Mouse (Mus musculus) kidney, postnatal 10 days (tissue): ENCODE data around the gene Dzip1.

Experiments used
- DNase-seq: peaks from one replicate; pipeline ENCODE4 v3.0.0; 2021; ENCODE audit warnings: mixed read lengths

The Dzip1 gene

GRCm38 (mm10) chr14:118924673-118925615 is at the start of gene Dzip1:
Gene Dzip1 (minus strand): TSS chr14:118925460.
- DNase-seq: peak; percentile 81

GRCm38 (mm10) chr14:118972268-118972667 is 47.0 kb upstream of the Dzip1 start:
- no peak for DNase-seq

- no peak for DNase-seq
These were observed 42.4 kb upstream of the Dzip1 start for GRCm38 (mm10) chr14:118967646-118968045.

GRCm38 (mm10) chr14:118965356-118966000 is 40.2 kb upstream of the Dzip1 start:
- DNase-seq: no peak

- no peak for DNase-seq
These were observed 32.8 kb upstream of the Dzip1 start for GRCm38 (mm10) chr14:118958010-118958409.

- DNase-seq: no peak
These were observed 26.8 kb upstream of the Dzip1 start for GRCm38 (mm10) chr14:118951912-118952583.

GRCm38 (mm10) chr14:118948841-118949240 is 23.6 kb upstream of the Dzip1 start:
- DNase-seq: no peak

GRCm38 (mm10) chr14:118944702-118945101 is 19.4 kb upstream of the Dzip1 start:
- no peak for DNase-seq

GRCm38 (mm10) chr14:118942076-118942475 is 16.8 kb upstream of the Dzip1 start:
- DNase-seq: no peak

- no peak for DNase-seq
These were observed 15.7 kb upstream of the Dzip1 start for GRCm38 (mm10) chr14:118940796-118941495.

- peak; percentile 17 for DNase-seq
These were observed 13.3 kb upstream of the Dzip1 start for GRCm38 (mm10) chr14:118938551-118938950.

- DNase-seq: peak; percentile 100
These were observed 12.6 kb upstream of the Dzip1 start, which contains the start of gene Dnajc3 for GRCm38 (mm10) chr14:118937533-118938492. Gene Dnajc3 (plus strand): TSS chr14:118937976.

- no peak for DNase-seq
These were observed 11.7 kb upstream of the Dzip1 start for GRCm38 (mm10) chr14:118936952-118937351.

- no peak for DNase-seq
These were observed 11.0 kb upstream of the Dzip1 start for GRCm38 (mm10) chr14:118936236-118936635.

GRCm38 (mm10) chr14:118934686-118935085 is 9.4 kb upstream of the Dzip1 start:
- no peak for DNase-seq

- no peak for DNase-seq
These were observed 7.7 kb upstream of the Dzip1 start for GRCm38 (mm10) chr14:118932956-118933355.

- no peak for DNase-seq
These were observed 5.9 kb upstream of the Dzip1 start for GRCm38 (mm10) chr14:118931181-118931580.

GRCm38 (mm10) chr14:118930777-118931176 is 5.5 kb upstream of the Dzip1 start:
- DNase-seq: no peak

GRCm38 (mm10) chr14:118929779-118930178 is 4.5 kb upstream of the Dzip1 start:
- no peak for DNase-seq

GRCm38 (mm10) chr14:118928565-118928964 is 3.3 kb upstream of the Dzip1 start:
- no peak for DNase-seq

- peak; percentile 64 for DNase-seq
These were observed 2.5 kb downstream of the Dzip1 start for GRCm38 (mm10) chr14:118922667-118923184.
